Mouse (Mus musculus): ENCODE measurements around the gene Eps8. TPM values are rescaled to one million over a fixed set of nuclear protein-coding genes. Genes with fewer than 3 reads are reported as not detected.

Gene Eps8
- polyA plus RNA-seq, 3 experiments from 2014 or later = 0.39 to 1.3 TPM; not detected in 1

DNA sequence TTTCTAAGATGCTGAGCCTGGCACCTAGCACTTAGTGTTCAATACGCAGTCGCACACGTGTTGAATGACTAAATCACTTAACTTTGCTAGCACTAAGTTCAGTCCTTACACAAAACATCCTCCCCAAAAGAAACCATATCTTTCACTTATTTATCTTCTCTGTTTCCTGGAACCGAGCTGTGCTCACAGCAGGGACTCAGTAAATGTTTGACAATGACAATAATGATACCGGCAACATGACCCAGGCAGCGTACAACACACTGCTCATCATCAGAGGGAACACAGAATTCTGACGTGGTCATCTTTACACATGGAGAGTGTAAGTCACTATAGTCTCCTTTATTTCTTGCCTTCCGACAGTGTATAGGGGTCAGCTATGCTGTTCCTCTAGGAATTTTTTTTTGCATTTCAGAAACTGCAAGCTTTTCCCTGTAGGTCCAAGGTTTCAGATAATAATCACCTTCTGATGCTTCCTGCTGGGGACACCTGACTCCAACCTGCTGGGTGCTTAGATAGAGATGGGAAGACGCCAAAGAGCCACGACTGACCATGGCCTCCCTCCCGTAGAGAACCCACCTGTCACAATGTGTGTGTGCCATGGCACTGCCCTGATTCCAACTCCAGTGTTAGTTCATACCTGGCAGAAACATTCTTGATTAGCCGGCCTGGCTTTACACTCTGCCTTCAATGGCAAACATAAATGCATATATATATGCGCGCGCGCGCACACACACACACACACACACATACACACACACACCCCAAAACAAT lies 46.3 kb downstream of the Eps8 start:
- no peak for ATAC-seq

DNA sequence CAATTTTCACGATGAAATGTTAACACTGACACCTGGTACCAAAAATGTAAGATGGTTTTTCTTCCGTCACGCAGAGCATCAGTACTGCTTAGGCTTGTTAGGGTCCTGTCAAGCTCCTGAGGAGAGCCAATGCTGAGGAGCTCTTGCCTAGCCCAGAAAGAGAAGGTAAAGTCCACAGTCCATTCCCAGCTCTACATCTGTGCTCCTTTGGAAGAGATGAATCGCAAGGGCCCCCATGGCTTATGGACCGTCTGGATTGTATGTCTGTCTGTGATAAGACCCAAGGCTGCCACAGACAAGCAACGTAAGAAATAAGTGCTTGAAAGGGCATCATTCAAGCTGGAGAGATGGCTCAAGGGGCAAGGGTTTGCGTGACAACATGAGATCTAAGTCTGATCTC lies 48.1 kb downstream of the Eps8 start:
- ATAC-seq = no peak

DNA sequence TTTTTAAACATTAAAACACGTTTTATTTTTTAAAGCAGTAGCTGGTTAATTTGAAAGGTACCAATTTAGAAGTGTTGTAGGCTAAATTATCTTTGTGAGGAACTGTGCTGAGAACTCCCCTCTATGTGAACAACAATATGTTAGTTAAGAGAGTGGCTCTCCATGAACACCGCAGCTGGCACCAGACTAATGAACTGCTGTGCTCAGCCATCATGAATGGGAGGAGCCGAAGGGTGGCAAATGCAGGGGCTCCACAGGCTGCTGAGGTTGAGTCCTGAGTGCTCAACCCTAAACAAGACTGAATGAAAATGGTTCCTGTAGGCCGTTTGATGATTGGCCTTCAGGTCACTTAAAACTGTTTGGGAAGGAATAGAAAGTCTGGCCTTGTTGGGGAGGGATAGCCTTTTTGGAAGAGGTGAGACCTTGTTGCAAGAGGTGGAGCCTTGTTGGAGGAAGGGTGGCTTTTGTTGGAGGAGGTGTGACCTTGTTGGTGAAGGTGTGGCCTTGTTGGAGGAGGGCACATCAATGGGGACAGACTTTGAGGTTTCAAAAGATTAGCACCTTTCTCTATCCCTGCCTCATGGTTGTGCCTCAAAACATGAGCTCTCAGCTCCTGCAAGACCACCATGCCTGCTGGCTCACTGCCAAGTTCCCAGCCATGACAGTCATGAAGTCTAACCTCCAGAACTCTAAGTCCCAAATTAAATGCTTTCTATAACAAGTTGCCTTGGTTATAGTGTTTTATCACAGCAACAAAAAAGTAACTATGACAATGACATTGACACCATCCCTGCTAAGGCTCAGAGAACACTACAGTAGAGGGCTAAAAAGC lies 50.0 kb downstream of the Eps8 start:
- no peak for ATAC-seq

DNA sequence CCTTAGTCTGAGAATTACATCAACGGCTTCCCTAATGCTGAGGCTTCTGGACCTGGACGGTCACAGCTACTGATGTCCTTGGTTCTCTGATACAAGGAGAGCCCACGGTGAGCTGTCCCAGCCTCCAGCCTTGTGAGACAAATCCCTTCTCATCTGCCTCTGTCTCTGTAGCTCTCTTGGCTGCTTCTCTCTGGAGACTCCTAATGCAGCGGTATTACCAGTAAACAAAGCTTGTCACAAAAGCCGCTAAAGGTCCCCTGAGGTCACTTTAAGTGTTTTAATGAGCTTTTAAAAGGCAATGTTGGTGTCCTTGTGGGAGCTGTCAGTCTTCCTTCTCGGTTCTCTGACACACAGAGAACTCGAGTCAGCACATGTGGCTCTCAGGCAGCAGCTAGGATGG lies 56.4 kb downstream of the Eps8 start:
- ATAC-seq = no peak

DNA sequence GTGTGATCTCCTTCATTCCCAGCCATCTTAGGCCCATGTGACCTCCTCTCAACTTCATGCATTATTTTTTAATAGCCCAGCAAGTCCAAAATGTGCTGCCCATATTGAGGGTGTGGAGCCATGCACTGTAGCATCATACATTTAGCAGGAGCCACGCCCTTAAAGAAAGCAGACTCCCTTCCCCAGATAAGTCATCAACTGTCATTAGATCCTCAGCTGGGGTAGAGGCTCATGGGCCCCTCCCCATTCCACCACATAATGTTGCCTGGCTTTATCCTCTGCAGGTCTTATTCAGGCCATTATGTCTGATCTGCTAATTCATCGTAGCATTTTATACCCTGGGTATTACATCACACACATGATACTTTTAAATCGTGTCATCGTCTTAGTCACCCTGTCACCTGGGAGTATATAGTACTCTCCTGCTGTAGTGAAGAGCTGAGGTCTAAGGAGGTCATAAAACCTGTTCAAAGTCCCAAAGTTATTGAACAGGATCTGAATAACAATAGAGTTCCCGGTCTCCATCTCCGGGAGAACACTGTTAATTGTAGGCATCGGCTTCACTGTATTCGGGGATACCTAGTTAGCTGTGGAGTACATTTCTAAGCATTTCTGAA lies 57.1 kb downstream of the Eps8 start:
- no peak for ATAC-seq

DNA sequence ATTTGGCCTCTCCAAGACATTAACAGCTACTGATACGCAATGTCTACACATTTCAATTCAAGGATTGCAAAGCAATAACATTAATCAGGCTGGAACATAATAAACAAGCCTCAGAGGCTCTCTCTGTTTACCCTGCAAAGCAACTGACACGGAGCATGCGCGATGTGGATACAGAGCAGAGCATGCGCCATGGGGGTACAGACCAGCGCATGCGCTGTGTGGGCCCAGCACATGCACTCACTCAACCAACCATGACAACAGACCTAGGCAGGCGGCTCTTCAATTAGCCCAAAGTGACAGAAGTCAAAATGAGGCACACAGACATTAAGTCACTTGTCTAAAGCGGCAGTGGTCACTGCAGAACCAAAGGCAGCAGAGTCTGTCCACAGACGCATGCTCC lies 62.1 kb downstream of the Eps8 start:
- ATAC-seq = no peak

DNA sequence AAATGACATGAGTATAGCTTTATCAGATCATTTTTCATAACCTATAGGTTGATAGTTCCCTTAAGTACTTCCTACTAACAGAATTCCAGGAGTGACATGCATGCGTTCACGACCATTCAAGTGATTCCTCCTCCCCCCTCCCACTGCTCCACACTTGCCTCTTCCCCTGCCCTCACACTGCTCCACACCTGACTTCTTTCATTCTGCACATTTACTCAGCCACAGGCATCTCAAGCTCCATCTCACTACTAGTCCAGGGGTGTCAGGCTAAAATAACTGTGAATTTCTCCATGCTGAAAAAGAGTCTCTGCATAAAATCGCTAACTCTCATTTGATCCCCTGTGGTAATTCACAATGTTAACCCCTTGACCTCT lies 65.4 kb downstream of the Eps8 start:
- no peak for ATAC-seq

DNA sequence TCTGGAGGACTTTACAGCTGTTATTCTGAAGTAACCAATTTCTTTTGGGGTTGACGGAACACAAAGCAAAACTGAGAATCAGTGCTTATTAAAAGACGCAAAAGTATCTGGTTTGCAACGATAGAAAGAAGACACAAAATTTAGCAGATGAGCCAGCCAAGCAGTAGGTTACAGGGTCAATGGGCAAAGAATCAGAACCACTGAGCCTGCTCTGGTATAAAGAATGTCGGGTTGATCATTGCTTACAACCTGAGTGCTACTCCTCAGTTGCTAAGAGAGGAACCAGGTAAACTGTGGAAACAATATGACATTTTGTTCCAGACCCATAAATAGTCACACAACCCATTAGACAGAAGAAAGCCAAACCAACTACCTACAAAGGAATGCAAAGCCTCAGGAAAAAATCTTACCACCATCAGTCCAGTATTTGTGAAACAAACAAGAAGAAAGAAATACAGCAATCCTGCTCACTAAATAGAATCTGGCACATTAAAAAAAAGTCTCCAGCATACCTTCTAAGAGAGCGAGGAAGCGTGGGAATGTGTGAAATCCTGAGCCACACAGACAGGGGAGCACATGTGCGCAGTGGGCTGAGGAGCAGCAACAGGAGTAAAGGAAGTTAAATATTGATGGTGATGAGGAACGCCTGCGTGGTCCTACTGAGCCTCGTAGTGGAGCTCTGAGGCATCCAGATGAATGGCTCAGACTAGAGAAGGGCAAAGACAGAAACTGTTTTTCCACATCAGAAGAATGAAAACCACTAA lies 66.0 kb downstream of the Eps8 start:
- ATAC-seq = no peak

DNA sequence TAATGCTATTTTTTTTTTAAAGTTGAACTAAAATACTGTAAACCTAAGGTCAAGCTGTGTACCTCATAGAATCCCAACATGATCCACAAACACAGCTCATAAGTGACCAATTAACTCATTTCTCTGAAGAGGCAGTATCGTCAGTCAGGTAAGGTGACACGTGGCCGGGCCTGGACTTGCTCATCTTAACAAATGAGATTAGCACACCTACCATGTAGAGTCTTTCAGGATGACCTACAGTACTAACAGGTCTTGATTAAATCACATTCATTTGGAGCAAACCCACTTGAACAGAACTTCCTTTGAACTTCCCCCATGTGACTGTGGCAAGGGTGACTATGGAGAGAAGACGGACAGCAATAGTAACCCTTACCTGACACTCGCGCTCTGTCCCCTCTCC lies 66.8 kb downstream of the Eps8 start:
- no peak for ATAC-seq

DNA sequence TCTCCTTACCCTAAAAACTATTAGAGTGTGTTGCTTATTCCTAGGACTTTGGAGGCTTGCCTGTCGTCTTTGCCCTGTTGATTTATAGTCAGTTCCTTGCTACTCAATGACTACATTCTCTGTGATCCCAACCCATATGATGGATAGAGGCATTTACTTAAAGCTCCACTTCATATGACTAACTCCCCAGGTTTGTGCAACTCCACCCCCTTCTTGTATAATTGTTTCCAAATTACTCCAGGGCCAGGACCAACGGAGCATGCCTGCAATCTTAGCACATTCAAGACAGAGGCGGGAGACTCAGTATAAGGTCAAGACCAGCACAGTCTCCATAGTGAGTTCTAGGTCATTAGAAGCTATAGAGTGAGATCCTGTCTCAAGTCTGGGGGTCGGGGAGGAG lies 69.4 kb downstream of the Eps8 start:
- no peak for ATAC-seq

DNA sequence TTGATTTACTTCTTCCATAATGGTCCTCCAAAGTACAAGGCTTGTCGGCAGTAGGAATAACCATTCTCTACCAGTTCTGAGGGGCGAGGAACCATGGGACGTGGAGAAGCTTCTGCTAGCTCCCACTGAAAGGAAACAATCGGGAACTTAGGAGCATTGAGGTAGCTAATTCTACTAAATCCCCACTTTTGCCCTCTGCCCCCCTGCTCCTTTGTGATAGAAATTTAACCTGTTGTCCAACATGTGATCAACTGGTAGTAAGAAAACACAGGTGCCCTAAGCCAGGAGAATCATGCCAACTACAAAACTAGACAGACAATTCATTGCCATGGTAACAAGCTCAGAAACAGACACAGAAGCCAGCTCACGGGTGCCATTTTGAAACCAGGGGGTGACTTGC lies 71.6 kb downstream of the Eps8 start:
- no peak for ATAC-seq

DNA sequence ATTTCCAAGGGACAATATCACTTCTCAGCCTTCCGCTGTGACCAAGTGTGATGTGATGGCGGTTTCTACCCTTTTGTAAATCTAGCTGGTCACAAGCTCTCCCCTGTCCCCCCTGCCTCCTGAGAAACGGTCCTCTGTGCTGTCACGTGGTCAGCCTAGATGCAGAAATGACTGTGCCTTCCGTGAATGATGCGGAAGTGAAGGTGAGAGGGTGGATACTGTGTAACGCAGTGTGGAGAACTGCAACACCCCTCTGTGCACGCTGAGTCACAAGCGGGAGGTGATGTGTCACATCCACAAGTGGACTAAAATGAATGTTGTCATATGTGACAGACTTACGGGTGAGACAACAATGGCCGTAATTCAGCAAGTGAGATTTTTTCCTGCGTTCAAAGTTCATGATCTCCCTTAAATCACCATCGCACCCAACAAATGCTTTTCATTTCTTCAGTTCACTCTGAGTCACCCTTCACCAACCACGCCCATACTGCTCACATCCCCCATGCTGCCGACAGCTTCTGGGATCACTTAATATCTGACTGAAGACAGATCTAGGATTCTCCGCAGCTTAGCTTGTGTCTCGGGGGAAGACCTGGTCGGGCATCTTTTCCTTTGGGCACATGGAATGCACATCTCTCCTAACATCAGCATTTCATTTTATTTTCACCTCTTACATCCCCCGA lies 72.3 kb downstream of the Eps8 start:
- ATAC-seq = no peak

DNA sequence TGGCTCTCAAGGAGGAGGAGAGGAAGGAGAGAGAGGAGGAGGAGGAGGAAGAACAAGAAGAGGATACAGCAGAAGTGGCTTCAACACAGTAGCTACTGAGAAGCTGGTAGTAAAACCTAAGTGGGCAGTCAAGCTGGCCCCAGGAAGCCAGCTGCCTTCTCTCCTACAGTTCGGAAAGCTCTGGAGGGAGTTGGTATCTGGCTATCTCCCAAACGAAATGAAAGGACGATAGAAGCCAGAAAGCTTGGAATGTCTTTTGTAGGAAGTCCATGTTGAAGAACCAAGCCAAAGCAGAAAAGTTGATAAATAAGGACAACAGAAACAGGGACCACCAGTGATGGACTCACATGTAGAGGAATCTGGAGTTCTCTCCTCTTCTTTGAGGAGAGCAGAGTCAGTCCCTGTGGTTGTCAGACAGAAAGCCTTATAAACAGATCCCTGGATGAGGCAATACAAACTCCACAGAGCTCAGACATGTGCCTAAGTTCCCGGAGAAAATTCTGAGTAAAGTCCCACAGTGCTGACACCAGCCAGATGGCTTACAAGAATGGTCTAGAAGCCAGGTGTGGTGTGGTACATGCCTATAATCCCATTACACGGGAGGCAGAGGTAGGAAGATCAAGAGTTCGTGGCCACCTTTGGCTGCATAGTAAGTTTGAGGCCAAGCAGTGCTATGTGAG lies 73.2 kb downstream of the Eps8 start:
- ATAC-seq = no peak

DNA sequence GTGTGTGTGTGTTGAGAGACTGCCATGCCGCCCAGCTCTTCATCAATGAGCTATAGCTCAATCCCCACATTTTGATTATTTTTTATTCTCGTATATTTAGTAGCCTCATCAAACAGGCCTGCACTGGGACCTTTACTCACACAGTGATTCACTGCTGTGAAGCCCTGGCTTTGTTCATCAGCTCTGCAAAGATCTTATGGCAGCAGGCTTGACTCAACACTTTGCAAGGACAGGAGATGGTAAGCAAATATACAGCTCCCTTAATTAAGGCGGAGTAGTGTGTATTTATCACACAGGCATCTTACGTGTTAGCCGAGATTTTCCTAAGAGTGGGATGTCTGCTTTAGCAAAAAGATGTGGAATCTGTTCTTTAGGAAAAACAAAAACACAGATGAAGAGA lies 74.2 kb downstream of the Eps8 start:
- no peak for ATAC-seq

DNA sequence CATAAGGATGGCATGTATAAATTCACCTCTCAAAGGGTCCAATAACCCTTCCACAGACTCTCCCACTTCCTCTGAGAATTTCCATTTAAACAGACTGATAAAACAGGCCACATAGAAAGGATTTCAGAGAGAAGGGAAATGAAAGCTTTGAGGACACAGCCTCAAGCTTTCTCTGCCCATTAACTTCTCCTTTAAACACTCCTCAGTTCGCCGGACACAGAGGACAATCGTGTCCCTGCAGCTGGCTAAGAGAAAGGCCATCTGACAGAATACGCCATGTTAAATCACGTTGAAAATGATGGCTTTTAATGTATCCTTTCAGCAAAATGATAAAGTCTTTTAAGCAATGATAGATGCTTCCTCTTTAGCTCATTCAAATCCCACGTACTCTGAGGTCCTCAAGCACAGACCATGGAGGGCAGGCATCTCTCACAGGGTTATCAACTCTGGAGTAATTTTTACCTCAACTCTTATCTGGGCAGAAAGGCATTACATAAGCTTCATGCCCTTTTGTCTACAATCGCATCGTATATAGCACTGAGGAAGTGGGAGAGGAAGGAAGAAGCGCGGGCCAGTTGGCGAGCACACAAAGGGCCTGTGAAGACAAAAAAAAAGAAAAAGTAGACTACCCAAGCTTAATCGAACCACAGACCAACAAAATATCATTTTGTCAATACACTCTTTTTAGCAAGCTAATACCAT lies 77.9 kb downstream of the Eps8 start:
- no peak for ATAC-seq

DNA sequence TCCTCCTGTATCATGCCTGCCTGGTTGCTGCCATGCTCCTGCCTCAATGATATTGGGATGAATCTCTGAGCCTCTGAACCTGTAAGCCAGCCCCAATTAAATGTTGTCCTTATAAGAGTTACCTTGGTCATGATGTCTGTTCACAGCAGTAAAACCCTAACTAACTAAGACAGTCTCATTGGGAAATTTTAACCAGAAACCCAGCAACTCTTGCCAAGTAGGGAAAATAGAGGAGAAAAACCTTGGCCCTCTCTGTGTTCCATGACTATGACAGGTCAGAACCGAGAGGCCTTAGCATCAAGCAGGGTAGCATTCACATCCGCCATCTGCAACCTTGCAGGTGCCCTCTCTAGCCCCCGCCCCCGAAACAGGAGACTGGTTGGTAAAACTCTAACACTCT lies 78.6 kb downstream of the Eps8 start:
- no peak for ATAC-seq

DNA sequence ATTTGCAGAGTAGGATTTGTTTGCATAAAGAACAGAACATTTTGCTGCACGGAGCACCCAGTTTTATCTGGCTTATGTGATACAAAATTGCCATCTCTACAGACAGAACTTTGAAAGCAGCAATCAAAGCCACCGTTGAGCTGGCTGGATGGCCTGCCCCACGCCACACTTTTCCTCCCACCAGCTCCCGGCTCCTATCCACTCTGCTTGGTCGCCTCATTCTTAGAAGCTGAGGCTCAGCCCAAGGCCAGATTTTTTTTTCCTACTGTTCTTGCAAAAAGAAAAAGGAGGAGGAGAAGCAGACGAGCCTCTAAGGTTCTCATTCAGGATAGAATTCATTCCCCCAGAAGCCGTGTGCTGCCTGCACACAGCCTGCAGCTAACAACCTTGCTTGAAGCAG lies 80.8 kb downstream of the Eps8 start:
- no peak for ATAC-seq

DNA sequence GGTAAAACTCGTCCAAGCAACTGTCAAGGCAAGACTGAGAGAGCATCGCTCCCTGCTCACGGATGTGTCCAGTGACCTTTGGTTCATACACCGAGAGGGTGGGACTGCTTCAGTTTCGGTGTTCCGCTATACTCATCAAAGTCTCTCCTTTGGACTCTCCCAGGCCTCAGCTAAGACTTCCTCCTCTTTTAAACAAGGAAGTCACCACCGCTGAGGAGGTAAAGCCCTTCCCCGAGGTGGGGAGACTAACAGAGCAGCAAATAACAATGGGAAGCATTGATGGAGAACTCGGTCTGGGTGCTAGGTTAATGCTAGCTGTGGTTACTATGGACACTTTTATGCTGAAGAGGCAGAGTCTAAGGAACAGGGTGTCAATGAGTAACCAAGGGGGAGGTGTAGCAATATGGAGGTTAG lies 84.0 kb downstream of the Eps8 start:
- no peak for ATAC-seq

DNA sequence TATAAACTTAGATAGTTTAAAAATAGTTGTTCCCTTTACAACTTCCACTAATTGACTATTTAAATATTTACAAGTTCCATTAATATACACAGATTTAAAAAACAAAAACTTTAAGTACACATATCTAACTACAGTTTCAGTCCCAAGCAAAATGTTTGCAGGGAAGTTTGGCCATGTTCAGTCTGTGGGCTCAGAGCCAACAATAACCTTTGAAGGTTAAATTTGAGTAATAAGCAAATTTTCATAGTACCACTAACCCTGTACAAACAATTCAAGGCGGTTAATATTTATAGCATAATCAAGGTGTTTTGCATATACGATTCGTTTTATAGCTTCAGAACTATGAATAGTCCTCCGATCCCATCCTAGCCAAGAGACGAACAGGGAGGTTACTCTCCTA lies 84.7 kb downstream of the Eps8 start:
- ATAC-seq = no peak

DNA sequence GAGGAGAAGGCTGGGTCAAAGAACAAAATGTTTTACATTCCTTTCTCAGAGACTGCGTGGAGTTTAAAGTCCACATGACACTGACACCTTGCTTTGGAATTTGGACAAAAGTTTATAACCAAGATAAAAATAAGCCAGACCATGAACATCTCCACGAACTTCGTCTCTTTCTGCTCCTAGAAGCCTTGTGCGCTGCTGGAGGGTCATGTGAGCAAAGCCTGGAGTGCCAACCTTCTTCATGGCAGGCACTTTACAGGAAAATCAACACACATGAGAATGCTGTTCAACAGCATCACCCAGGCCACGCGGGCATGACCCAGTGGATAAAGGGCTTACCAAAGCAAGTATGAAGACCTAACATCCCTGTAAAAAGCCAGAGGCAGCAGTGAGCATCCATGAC lies 85.6 kb downstream of the Eps8 start:
- ATAC-seq = no peak

DNA sequence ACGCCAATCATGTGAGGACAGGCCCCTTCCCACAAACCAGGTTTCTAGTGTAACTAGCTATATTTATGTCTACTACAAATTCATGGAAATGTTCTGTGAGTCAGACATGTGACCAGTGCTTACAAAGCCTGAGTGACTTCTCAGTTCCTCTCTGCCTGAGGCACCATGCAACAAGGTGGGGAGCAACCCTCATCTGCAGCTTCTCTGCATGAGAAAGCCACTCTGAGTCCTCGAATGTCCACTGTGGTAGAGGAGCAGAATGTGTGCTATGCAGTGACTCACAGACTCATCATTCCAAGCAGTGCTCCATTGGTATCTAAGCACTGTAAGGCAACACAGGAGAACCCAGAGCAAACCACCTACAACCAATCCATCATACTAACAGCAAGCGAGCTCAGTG lies 88.8 kb downstream of the Eps8 start:
- ATAC-seq = no peak
